Mouse (Mus musculus): Measurements from ENCODE around the gene Gm45261.

GRCm38 (mm10) chr1:80403366-80403893 lies 57.8 kb downstream of the Gm45261 start:
- TF ChIP-seq CTCF (IDR thresholded peaks at IDR 0.05; ENCODE audit: borderline replicate concordance, insufficient read depth, low read depth, low read length) (no peak), POLR2A (IDR thresholded peaks at IDR 0.05; ENCODE audit: borderline replicate concordance, insufficient read depth, low read length) (no peak)
